Mouse (Mus musculus) forelimb bud, embryonic 11.5 days (tissue): ENCODE results near the gene Chrna10.

Source experiments
- DNase-seq: peaks from one replicate; pipeline ENCODE4 v3.0.0-alpha.2; 2012; ENCODE audit warnings: low read depth, low spot score

The Chrna10 gene

GRCm38 (mm10) chr7:102116579-102117331, at the start of gene Chrna10:
Gene Chrna10 (minus strand): TSS chr7:102116828.
- DNase-seq: no peak

- no peak for DNase-seq
These were observed 37.1 kb upstream of the Chrna10 start for GRCm38 (mm10) chr7:102153691-102154090.

- DNase-seq: no peak
These were observed 21.3 kb upstream of the Chrna10 start for GRCm38 (mm10) chr7:102137898-102138297.

GRCm38 (mm10) chr7:102137464-102137863, 20.8 kb upstream of the Chrna10 start:
- DNase-seq: peak; percentile 37

- DNase-seq: no peak
These were observed 15.8 kb upstream of the Chrna10 start for GRCm38 (mm10) chr7:102132395-102132794.

GRCm38 (mm10) chr7:102120326-102120725, 3.7 kb upstream of the Chrna10 start:
- no peak for DNase-seq

- DNase-seq: no peak
These were observed 754 bp upstream of the Chrna10 start for GRCm38 (mm10) chr7:102117382-102117781.

GRCm38 (mm10) chr7:102113151-102113729, 3.4 kb downstream of the Chrna10 start:
- DNase-seq: no peak

GRCm38 (mm10) chr7:102109746-102110145, 6.9 kb downstream of the Chrna10 start:
- DNase-seq: no peak

GRCm38 (mm10) chr7:102109171-102109570, 7.5 kb downstream of the Chrna10 start, which contains the start of gene Art5:
Gene Art5 (minus strand): TSS chr7:102109489.
- DNase-seq: no peak

- DNase-seq: no peak
These were observed 8.4 kb downstream of the Chrna10 start for GRCm38 (mm10) chr7:102108206-102108605.

GRCm38 (mm10) chr7:102106700-102107141, 9.9 kb downstream of the Chrna10 start:
- DNase-seq: no peak

GRCm38 (mm10) chr7:102104126-102104525, 12.5 kb downstream of the Chrna10 start:
- no peak for DNase-seq

GRCm38 (mm10) chr7:102103555-102103954, 13.1 kb downstream of the Chrna10 start:
- DNase-seq: no peak

- DNase-seq: no peak
These were observed 13.9 kb downstream of the Chrna10 start for GRCm38 (mm10) chr7:102102696-102103095.

- no peak for DNase-seq
These were observed 14.4 kb downstream of the Chrna10 start for GRCm38 (mm10) chr7:102102241-102102640.

GRCm38 (mm10) chr7:102101487-102101886, 15.1 kb downstream of the Chrna10 start, which contains the start of gene Art1:
Gene Art1 (plus strand): TSS chr7:102101743.
- DNase-seq: no peak

GRCm38 (mm10) chr7:102100868-102101267, 15.8 kb downstream of the Chrna10 start:
- no peak for DNase-seq

GRCm38 (mm10) chr7:102099760-102100661, 16.6 kb downstream of the Chrna10 start:
- DNase-seq: peak; percentile 75

- DNase-seq: no peak
These were observed 29.3 kb downstream of the Chrna10 start for GRCm38 (mm10) chr7:102087336-102087735.

- no peak for DNase-seq
These were observed 32.5 kb downstream of the Chrna10 start for GRCm38 (mm10) chr7:102084041-102084696.
